Mouse (Mus musculus) heart, embryonic 15.5 days (tissue): ENCODE data around the gene Arhgap27. TPM values are rescaled to one million over a fixed set of nuclear protein-coding genes. Genes with fewer than 3 reads are reported as not detected.

Source experiments
- ATAC-seq: fragments of 200-750 bp; cut with Nextera tagmentation; replicated peaks from 2 replicates; pipeline ENCODE4 v1.8.0; 2017; ENCODE audit warnings: low read depth, moderate TSS enrichment; ENCODE audit not compliant: insufficient number of reproducible peaks, insufficient read depth, low FRiP score
- H3K27ac ChIP-seq: fragments of 300-500 bp; sonication (generic); 2 replicates; pipeline ENCODE4 v1.5.1; 2015; ENCODE audit warnings: mild to moderate bottlenecking, inconsistent platforms
- H3K27me3 ChIP-seq: fragments of 300-500 bp; sonication (generic); 2 replicates; pipeline ENCODE4 v1.6.1; 2015; ENCODE audit warnings: inconsistent platforms
- H3K36me3 ChIP-seq: fragments of 300-500 bp; sonication (generic); 2 replicates; pipeline ENCODE4 v1.6.1; 2015; ENCODE audit warnings: mild to moderate bottlenecking, inconsistent platforms
- H3K4me1 ChIP-seq: fragments of 300-500 bp; sonication (generic); replicated peaks from 2 replicates; pipeline ENCODE4 v1.6.1; 2015; ENCODE audit warnings: inconsistent platforms
- H3K4me2 ChIP-seq: fragments of 300-500 bp; sonication (generic); 2 replicates; pipeline ENCODE4 v1.6.1; 2015; ENCODE audit warnings: inconsistent platforms, mild to moderate bottlenecking, moderate library complexity
- H3K4me3 ChIP-seq: fragments of 300-500 bp; sonication (generic); 2 replicates; pipeline ENCODE4 v1.5.1; 2015; ENCODE audit warnings: mild to moderate bottlenecking, inconsistent platforms
- H3K9ac ChIP-seq: fragments of 300-500 bp; sonication (generic); 2 replicates; pipeline ENCODE4 v1.6.1; 2015; ENCODE audit warnings: mild to moderate bottlenecking, inconsistent platforms
- H3K9me3 ChIP-seq: fragments of 300-500 bp; sonication (generic); replicated peaks from 2 replicates; pipeline ENCODE4 v1.6.1; 2016; ENCODE audit warnings: inconsistent platforms
- WGBS: fragments of 180-500 bp; shearing (Covaris S2); methylation state at CpG from one replicate; pipeline ENCODE4 v1.1.7; 2015; ENCODE audit warnings: mixed read lengths; 5-methylcytosine and 5-hydroxymethylcytosine counted together
- polyA plus RNA-seq: library from polyadenylated mRNA; unstranded; fragments of >200 nt; fragmentation: Nextera tagmentation; extraction: Ambion mirVana; gene quantifications from 2 replicates; pipeline ENCODE4 v1.2.1, GENCODE M21; 2015

Arhgap27 gene
- polyA plus RNA-seq, 1 experiment from 2014 or later: 5.4 TPM

GRCm38 (mm10) chr11:103320196-103320595 lies 43.3 kb downstream of the Arhgap27 start:
- no peak overlapping the region for H3K27ac ChIP-seq
- H3K4me2 ChIP-seq: no peak overlapping the region
- H3K9me3 ChIP-seq: no peaks in the 10 kb centered on the region
- peaks cover 11% of the 10 kb centered on the region for H3K27me3 ChIP-seq
- ATAC-seq: no peak
- H3K9ac ChIP-seq: no peak overlapping the region
- H3K4me3 ChIP-seq: no peak overlapping the region
- peaks cover 8% of the 10 kb centered on the region for H3K4me1 ChIP-seq
- 75% methylated on average over 8 of the region's 8 CpGs for WGBS
- no peaks in the 10 kb centered on the region for H3K36me3 ChIP-seq

DNA sequence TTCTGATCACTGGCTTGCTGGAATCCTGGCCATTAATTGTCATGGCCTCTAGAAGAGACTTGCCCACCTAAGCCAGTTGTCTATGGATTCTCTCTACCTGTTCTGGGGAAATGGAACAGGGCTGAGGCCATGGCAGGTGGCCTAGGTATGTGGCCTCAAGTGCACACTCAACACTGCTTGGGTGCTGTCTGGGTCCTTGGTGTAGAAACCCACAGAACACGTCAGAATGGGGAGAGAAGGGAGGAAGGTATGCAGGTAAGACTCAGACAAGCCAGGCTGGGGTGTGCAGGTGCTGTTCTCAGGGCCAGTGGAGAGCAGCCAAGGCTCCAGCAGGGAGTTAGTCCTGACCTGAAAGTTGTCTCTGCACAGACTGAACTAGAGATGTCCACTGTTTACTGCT lies 45.5 kb downstream of the Arhgap27 start:
- 73% methylated on average over 1 of the region's 1 CpGs for WGBS
- no peak overlapping the region for H3K9ac ChIP-seq
- no peak overlapping the region for H3K27ac ChIP-seq
- H3K4me3 ChIP-seq: no peak overlapping the region
- H3K9me3 ChIP-seq: no peaks in the 10 kb centered on the region
- no peak overlapping the region for H3K4me2 ChIP-seq
- no peaks in the 10 kb centered on the region for H3K27me3 ChIP-seq
- no peaks in the 10 kb centered on the region for H3K36me3 ChIP-seq
- ATAC-seq: no peak
- H3K4me1 ChIP-seq: peaks cover 3% of the 10 kb centered on the region; the same call in 1 of the 2 replicates

- WGBS: 73% methylated on average over 5 of the region's 5 CpGs
- Histone ChIP-seq H3K9ac (no peak overlapping the region), H3K9me3 (no peaks in the 10 kb centered on the region), H3K27me3 (no peaks in the 10 kb centered on the region), H3K4me3 (no peak overlapping the region), H3K27ac (no peak overlapping the region), H3K4me2 (no peak overlapping the region), H3K4me1 (peaks cover 14% of the 10 kb centered on the region), H3K36me3 (no peaks in the 10 kb centered on the region)
- ATAC-seq: no peak
Observed at GRCm38 (mm10) chr11:103315379-103315778, 48.1 kb downstream of the Arhgap27 start.

- no peak overlapping the region for H3K4me2 ChIP-seq
- no peak overlapping the region for H3K9ac ChIP-seq
- no peaks in the 10 kb centered on the region for H3K36me3 ChIP-seq
- no peak overlapping the region for H3K4me3 ChIP-seq
- no peak for ATAC-seq
- no peaks in the 10 kb centered on the region for H3K27me3 ChIP-seq
- peaks cover 14% of the 10 kb centered on the region for H3K4me1 ChIP-seq
- no peaks in the 10 kb centered on the region for H3K9me3 ChIP-seq
- WGBS: 61% methylated on average over 10 of the region's 10 CpGs
- no peak overlapping the region for H3K27ac ChIP-seq
Observed at GRCm38 (mm10) chr11:103314736-103315374, 48.6 kb downstream of the Arhgap27 start.

DNA sequence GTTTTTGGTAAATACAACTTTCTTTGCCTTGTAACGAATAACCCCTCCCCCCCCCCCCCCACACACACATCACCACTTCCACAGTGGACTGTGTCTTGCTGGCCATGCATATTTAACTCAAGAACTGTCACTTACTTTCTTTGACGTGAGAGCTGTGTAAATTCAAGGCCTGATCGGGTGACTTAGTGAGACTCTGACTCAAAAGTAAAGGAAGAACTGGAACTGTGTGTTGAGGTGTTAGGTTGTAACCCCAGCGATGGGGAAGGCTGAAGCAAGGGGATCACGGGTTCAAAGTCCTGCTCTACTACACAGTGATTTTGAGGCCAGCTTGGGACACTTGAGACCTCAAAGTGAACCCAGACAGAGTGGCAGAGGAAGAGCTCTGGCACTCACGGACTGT lies 50.0 kb downstream of the Arhgap27 start:
- WGBS: 81% methylated on average over 6 of the region's 6 CpGs
- ATAC-seq: no peak

GRCm38 (mm10) chr11:103312655-103313255 lies 50.7 kb downstream of the Arhgap27 start:
- Histone ChIP-seq H3K4me2 (no peak overlapping the region; the same call in 1 of the 2 replicates), H3K9me3 (no peaks in the 10 kb centered on the region), H3K4me3 (no peak overlapping the region), H3K36me3 (no peaks in the 10 kb centered on the region), H3K27ac (no peak overlapping the region), H3K9ac (no peak overlapping the region), H3K27me3 (no peaks in the 10 kb centered on the region), H3K4me1 (peaks cover 17% of the 10 kb centered on the region)
- no peak for ATAC-seq
- 42% methylated on average over 8 of the region's 8 CpGs for WGBS

More for the DNA sequence above, 50.0 kb downstream of the Arhgap27 start:
- Histone ChIP-seq H3K4me2 (no peak overlapping the region), H3K4me3 (no peak overlapping the region), H3K9me3 (no peaks in the 10 kb centered on the region), H3K4me1 (peaks cover 14% of the 10 kb centered on the region), H3K36me3 (no peaks in the 10 kb centered on the region), H3K27me3 (no peaks in the 10 kb centered on the region), H3K27ac (no peak overlapping the region), H3K9ac (no peak overlapping the region)

GRCm38 (mm10) chr11:103311960-103312611 lies 51.4 kb downstream of the Arhgap27 start:
- Histone ChIP-seq H3K4me1 (peaks cover 18% of the 10 kb centered on the region), H3K27me3 (no peaks in the 10 kb centered on the region), H3K4me3 (peak overlapping the region; percentile 47), H3K36me3 (no peaks in the 10 kb centered on the region), H3K27ac (peak overlapping the region; percentile 72), H3K9me3 (no peaks in the 10 kb centered on the region), H3K4me2 (peak overlapping the region; percentile 87), H3K9ac (peak overlapping the region; percentile 50)
- WGBS: 2% methylated on average over 30 of the region's 30 CpGs
- ATAC-seq: peak; percentile 85

- WGBS: 67% methylated on average over 10 of the region's 10 CpGs
- Histone ChIP-seq H3K4me3 (no peak overlapping the region), H3K9ac (no peak overlapping the region), H3K27ac (no peak overlapping the region), H3K36me3 (no peaks in the 10 kb centered on the region), H3K9me3 (no peaks in the 10 kb centered on the region), H3K27me3 (no peaks in the 10 kb centered on the region), H3K4me1 (peaks cover 18% of the 10 kb centered on the region), H3K4me2 (no peak overlapping the region)
- ATAC-seq: no peak
Observed at GRCm38 (mm10) chr11:103309956-103310574, 53.4 kb downstream of the Arhgap27 start.

- Histone ChIP-seq H3K4me1 (peaks cover 18% of the 10 kb centered on the region), H3K36me3 (no peaks in the 10 kb centered on the region), H3K9me3 (no peaks in the 10 kb centered on the region), H3K4me2 (no peak overlapping the region), H3K27me3 (no peaks in the 10 kb centered on the region), H3K4me3 (no peak overlapping the region), H3K27ac (no peak overlapping the region), H3K9ac (no peak overlapping the region)
- ATAC-seq: no peak
- WGBS: 47% methylated on average over 8 of the region's 8 CpGs
Observed at GRCm38 (mm10) chr11:103307910-103308309, 55.6 kb downstream of the Arhgap27 start.

- Histone ChIP-seq H3K9ac (no peak overlapping the region), H3K4me1 (0 out of 2 replicates have a peak, but pooled peaks cover 4% of the 10 kb centered on the region), H3K4me2 (no peak overlapping the region), H3K27ac (no peak overlapping the region), H3K36me3 (no peaks in the 10 kb centered on the region), H3K27me3 (no peaks in the 10 kb centered on the region), H3K4me3 (no peak overlapping the region), H3K9me3 (no peaks in the 10 kb centered on the region)
- 76% methylated on average over 9 of the region's 9 CpGs for WGBS
- ATAC-seq: no peak
Observed at GRCm38 (mm10) chr11:103304525-103304924, 59.0 kb downstream of the Arhgap27 start.

DNA sequence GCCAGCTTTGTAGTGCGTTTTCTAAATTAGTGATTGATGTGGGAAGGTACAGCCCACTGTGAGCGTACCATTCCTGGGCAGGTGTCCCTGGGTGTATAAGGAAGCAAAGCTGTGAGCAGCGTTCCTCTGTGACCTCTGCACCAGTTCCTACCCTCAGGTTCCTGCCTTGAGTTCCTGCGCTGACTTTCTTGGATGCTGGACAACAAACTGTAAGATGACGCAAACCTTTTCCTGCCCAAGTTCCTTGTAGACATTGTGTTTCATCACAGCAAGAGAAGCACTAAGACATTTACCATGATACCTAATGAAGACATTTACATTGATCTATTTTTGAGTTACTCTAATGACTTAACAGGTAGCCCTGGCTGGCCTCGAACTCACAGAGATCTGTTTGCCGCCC lies 68.7 kb downstream of the Arhgap27 start:
- H3K27ac ChIP-seq: no peak overlapping the region
- ATAC-seq: no peak
- no peaks in the 10 kb centered on the region for H3K27me3 ChIP-seq
- H3K4me1 ChIP-seq: peaks cover 6% of the 10 kb centered on the region
- WGBS: 88% methylated on average over 7 of the region's 7 CpGs
- no peak overlapping the region for H3K4me3 ChIP-seq
- H3K4me2 ChIP-seq: no peak overlapping the region
- H3K36me3 ChIP-seq: no peaks in the 10 kb centered on the region
- no peak overlapping the region for H3K9ac ChIP-seq
- no peaks in the 10 kb centered on the region for H3K9me3 ChIP-seq
